Mouse (Mus musculus) B cell, adult 2 months (primary cell): ENCODE results near the gene Cd1d1.
"Not testable (repeated sequence)": the region's sequence is repeated elsewhere in the genome, so short reads cannot be mapped to it uniquely, and the experiment has no call there.

Experiments used
- DNase-seq, 2 experiments: peaks; one replicate each; pipeline ENCODE4 v3.0.0; 2022

Cd1d1 gene

DNA sequence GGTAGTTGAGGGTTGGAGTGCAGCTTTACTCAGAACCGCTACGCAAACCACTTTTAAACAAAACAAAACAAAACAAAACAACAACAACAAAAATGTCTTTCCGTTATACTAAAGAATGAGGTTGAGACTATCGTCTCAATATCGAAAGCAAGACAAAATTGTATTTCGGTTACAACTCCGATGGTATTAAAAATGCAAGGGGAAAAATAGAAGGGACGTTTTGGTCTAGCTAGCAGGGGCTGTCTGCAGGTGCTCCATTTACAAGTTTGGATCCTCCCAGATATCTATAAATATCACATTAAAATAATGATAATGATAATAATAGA, at the start of gene Cd1d1:
Cd1d1 (minus strand) TSS at position 27 of the 326 bp plus-strand sequence.
- no peak for DNase-seq

DNA sequence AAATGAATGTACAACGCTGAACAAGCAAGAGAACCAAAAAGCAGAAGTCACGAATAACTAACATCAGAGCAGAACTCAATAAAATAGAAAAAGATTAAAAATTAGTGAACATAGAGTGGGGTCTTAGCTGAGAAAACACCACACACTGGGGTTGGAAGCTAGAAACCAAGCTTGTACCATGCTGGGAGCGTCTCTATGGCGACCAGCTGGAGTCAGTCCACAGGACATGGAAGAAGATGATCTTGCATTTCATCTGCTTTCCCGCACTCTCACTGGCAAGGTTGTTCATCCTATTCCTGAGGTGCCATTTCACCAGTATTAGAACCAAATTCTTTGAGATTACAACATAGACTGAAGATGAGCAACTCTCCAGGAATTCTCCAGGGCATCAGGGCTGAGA, 48.6 kb upstream of the Cd1d1 start:
- DNase-seq: no peak

DNA sequence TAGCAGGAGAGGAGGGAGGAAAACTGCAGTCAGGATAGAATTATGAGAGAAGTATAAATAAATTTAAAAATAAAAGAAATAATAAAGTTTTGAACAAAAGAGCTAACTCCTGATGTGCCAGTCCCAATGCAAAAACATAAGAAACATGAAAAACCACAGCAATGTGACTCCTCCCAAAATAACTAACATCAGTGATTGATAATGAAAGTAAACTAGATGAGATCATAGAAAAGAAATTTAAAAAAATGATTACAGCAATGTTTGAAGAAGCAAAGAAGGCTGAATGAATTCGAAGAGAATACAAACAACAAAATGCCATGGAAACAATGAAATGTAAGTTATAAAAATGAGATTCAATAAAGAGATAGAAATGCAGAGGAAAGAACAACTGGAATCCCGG, 42.5 kb upstream of the Cd1d1 start:
- DNase-seq: no peak

DNA sequence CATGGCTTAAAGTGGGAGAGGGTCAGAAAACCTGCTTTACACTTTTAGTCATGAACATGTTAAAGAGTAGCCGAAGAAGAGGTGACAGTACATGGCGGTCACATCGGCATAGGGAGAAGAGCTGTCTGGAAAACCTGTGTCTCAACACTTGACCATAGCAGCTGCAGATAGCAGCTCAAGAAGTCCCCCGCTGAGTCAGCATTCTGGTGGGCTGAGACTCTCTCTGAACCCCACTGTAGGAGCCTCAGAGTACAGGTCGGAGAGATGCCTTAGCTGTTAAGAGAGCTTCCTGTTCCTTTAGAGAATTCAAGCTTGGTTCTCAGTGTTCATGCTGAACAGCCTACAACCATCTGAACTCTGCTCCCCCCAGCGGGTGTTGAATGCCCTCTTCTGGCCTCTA, 39.3 kb upstream of the Cd1d1 start:
- DNase-seq: no peak

DNA sequence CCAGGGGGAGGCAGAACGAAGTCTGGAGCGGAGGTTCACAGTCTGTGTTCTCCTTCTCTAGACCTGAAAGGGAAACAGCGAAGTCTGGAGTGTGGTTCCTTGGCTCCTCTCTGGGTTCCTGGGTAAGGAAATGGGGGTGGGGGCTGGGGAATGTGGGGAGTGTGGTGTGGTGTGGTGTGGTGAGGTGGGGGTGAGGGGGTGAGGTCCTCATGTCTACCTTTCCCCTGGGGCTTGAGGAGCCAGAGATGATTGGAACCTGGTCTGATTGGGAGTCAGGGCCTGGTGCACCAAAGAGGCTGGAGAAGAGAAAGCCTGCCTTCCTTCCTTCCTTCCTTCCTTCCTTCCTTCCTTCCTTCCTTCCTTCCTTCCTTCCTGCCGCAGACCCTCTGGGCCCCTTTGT, 34.8 kb upstream of the Cd1d1 start:
- no peak for DNase-seq

DNA sequence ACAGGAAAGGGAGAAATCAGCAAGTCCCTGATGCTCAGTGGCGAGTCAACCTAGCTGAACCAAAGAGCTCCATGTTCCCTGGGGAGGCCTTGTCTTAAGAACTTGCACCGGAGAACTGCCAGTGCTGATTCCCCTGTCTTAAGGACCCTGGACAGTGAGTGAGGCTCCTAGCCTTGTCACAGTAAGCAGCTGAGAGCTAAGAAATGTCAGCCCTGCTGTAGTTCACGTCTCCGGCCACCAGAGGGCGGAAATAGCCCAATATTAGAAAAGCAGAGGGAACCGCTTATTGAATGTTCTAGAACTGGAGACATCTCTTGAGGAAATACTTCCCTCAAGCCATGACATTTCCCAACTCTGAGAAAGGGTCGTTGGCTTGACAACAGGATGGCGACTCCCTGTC, 34.1 kb upstream of the Cd1d1 start:
- DNase-seq: peak; percentile 84 to 86

DNA sequence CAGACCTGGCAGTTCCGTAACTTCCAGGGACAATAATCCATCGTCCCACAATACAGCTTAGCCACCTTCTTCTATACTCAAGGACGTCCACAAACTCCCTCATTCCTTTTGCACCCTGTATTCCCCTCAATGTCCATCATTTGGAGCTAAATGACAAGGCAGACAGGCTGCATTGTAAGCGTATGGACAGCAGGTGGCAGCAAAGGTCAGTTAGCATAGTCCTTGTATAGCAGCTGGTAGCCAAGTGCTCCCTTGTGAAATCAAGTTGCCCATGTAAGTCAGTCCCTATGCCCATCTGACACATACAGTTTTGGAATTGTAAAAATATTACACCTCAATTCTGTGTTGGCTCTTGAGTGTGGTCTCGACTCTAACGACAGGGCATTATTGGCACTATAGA, 31.6 kb upstream of the Cd1d1 start:
- peak; percentile 70 to 73 for DNase-seq

DNA sequence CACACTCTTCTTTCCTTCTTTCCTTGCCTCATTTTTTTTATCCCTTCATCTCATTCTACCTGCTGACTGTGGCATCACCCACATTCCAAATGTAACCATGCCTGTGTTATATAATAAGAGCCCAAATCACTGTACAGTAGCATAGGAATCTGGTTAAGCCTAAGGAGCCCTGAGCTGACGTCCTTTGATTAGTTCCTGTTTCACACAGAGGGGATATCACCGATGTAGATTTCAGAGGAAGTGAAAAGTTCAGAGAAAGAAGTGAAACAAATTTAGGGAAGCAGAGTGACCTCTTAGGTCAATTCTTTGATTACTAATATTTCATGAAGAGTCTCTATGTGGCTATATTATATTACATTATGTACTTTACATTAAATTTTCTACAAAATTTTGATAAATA, 18.5 kb upstream of the Cd1d1 start:
- peak; percentile 50 to 61 for DNase-seq

DNA sequence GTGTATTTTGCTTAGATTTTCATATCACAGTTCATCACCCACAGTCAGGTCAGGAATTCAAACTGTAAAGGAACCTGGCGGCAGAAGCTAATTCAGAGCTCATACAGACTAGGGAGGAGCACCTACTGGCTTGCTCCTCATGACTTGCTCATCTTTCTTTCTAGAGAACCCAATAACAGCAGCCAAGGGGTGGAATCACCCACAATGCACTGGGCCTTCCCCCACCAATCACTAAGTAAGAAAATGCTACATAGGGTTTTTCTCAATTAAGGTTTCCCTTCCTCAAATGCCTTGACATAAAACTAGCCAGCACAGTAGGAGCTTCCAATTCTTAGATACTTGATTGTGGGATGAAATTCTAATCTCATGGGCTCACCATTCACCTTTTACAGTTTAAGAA, 17.8 kb upstream of the Cd1d1 start:
- DNase-seq: peak; percentile 68 to 77

DNA sequence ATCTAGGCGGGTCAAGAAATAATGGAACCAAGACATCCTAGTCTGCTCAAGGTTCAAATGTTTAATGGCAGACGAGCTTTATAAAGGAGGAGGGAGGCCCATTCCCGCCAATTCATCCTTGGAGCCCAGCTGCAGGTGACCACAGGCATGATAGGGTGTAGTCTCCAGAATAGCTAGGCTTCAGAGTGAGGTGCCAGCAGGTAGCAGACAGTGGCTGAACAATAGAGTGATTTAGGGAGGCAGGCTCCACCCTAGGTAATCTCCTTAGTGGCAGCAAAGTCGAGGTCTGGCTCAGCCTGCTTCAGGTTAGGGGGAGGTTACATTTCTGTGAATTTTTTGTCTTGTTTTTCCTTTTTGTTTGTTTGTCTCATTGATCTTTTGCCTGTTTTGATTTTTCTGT, 16.7 kb upstream of the Cd1d1 start:
- DNase-seq: no peak

DNA sequence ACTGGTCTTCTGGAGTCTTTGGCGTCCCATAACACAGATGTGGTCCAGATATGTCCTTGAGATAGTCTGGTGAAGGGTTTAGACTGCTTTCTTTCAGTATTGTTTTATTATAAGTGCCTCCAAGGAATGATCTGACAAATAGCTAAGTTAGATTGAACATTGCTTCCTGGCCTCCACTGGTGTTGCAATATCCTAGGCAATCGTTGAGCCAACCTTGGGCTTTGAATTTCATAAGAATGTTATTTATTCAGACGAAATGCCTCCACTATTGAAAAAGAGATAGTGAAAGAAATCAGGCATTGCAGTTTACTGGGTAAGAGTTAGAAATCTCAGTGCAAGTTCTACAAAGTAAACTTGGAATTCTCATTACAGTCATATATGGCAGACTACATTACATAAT, 13.2 kb upstream of the Cd1d1 start:
- not testable (repeated sequence) for DNase-seq

DNA sequence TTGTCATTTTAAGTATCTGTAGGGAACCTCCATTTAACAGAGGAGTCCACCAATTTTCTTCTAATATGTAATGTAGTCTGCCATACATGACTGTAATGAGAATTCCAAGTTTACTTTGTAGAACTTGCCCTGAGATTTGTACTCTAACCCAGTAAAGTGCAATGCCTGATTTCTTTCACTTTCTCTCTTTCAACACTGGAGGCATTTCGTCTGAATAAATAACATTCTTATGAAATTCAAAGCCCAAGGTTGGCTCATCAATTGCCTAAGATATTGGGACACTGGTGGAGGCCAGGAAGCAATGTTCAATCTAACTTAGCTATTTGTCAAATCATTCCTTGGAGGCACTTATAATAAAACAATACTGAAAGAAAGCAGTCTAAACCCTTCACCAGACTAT, 9.0 kb upstream of the Cd1d1 start:
- not testable (repeated sequence) for DNase-seq

DNA sequence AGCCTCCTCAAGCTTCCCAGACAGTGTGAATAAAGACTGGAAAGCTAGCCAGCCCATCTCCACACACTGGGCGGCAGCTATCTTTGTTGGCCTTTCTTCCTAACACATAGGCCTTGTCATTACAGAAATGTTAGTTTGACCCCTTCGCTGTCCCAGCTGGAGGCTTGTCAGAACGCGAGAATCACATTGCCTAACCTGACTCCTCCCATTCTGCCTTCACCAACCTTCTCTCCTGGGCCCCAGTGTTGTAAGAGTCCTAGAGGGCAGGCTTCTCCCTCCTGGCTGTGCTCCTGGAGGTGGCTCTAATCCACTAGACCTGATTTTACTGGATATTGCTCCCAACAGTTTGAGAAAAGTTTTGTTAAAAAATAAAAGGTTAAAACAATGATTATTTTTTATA, 1.4 kb upstream of the Cd1d1 start:
- no peak for DNase-seq

DNA sequence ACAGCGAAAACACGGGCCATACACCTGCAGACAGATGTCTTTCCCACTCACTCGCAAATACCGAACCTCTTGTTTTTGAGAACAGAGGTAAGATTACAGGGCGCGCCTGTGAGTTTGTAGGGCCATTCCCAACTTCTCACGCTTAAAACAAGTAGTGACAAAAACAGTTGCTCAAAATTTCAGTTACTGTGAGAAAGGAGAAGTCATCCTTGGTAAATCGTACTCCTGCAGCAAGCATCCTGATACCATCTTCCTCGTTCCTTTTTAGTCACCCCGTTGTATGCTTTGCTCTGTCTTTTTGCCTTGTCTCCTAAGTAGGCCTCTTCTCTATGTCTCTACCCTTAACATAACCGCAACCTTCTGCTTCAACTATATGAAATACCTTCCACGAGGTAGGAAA, 810 bp upstream of the Cd1d1 start:
- peak in 1 of 2 experiments; percentile 8 for DNase-seq

DNA sequence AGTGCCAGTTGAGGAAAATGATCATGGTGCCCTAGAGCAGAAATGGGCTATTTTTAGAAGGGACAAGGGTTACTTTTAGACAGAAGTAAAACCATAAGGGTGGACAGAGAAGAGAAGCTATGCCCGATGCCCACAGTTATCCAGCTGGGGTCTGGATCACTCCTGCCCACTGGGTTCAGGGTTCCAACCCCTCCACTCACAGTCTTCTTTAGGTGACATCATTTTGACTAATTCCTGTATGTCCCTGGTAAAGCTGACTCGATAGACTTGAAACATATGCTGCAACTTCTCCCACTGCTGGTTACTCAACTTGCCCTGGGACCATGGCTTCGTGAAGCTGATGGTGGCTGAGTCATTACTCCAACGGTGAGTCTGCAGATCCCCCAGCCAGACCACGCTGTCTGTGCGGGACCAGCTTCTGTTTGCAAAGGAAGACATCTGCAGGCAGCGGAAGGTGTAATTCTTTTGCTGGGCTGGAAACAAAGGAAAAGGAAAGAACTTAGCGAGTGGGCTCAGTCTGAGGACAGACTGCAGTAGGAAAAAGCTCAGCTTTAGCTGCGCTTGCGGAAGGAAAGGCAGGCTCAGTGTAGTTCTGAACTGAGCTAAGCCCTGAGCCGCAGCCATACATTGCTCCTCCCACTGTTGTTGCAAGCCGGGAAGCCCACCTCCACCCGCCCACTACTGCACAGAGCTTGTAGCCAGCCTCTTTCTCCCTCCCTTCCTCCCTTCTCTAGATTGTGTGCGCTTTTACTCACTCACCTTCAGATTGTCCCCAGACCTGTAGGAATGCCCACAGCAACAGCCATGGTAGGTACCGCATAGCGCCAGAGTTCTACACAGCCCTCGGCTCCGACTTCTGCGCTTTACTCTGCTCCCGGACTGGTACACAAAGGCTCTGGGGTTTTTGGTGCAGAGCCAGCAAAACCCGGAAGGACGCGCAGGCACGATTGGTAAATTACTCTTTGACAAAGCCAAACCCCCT, 517 bp downstream of the Cd1d1 start:
- peak; percentile 82 for DNase-seq

DNA sequence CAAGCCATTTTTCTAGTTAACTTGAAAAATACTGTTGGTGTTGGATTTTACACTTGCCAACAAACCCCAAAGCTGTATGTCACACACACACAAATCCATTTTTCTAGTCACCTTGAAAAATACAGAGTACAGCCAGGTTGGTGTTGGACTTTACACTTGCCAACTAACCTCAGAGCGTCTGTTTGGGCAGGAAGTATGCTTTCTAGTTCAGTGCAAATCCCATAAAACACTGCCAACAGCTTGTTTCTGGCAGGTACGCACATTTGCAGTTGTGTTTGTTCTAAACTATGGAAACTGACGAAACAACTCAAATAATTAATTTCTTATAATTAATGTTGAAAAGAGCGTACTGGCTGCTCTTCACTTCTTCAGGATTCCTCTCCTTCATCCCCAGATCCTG, 3.1 kb downstream of the Cd1d1 start:
- no peak for DNase-seq

DNA sequence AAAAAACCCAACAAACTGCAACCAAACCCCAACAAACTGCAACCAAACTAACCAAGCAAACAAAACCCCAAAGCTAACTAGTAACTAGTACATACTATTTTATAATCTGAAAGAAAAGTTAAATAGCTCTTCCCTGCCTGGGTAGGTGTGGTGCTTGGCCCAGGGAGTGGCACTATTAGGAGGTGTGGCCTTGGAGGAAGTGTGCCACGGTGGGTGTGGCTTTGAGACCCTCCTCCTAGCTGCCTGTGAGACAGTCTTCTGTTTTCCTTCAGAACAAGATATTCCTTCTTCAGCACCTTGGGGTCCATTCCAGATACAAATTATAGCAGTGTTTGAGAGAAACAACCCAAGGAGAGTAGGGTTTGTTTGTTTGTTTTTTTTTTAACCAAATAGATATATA, 3.9 kb downstream of the Cd1d1 start:
- peak in 1 of 2 experiments; percentile 20 for DNase-seq

DNA sequence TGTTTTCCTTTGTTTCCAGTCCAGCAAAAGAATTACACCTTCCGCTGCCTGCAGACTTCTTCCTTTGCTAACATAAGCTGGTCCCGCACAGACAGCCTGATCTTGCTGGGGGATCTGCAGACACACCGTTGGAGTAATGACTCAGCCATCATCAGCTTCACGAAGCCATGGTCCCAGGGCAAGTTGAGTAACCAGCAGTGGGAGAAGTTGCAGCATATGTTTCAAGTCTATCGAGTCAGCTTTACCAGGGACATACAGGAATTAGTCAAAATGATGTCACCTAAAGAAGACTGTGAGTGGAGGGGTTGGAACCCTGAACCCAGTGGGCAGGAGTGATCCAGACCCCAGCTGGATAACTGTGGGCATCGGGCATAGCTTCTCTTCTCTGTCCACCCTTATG, 12.3 kb downstream of the Cd1d1 start:
- DNase-seq: not testable (repeated sequence)

DNA sequence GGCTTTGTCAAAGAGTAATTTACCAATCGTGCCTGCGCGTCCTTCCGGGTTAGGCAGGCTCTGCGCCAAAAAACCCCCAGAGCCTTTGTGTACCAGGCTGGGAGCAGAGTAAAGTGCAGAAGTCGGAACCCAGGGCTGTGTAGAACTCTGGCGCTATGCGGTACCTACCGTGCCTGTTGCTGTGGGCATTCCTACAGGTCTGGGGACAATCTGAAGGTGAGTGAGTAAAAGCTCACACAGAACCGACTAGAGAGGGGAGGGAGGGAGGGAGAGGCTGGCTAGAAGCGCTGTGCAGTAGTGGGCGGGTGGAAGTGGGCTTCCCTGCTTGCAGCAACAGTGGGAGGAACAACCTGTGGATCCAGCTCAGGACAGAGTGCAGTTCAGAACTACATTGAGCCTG, 12.8 kb downstream of the Cd1d1 start:
- DNase-seq: peak in 1 of 2 experiments; percentile 27

DNA sequence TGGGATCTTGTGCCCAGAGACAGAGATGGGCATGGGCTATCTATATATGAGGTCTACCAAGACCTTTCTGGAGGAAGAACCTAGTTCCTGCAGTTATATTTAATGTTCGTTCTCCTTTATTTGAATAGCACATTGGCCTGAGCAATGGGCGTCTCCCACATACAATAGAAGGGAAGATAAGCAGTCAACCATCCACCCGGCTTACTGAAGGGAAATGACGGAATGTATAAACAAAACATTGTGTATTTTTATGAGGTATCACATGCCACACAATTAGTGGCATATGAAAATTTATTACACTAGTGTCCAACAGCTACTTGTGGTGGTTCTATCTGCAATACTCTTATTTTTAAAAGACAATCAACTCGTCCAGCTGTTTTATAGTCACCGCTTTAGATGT, 15.9 kb downstream of the Cd1d1 start:
- DNase-seq: no peak

DNA sequence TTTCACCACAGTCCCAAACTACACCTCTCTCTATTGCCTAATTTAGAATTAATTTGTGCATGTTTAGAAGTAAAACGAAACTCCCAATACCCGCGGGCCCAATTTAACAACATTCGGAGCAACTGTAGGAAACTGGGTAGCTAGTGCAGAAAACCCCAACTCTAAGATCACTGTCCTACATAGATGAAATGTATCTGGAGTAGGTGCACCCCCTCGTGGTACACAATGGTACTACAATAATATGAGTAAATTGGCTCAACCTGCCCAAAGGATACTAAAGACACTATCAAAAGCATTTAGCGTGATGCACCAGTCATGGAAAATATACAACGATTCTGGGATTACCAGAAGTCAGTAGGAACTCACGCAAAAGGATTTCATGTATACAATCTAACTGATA, 22.7 kb downstream of the Cd1d1 start:
- DNase-seq: peak; percentile 81 to 86

DNA sequence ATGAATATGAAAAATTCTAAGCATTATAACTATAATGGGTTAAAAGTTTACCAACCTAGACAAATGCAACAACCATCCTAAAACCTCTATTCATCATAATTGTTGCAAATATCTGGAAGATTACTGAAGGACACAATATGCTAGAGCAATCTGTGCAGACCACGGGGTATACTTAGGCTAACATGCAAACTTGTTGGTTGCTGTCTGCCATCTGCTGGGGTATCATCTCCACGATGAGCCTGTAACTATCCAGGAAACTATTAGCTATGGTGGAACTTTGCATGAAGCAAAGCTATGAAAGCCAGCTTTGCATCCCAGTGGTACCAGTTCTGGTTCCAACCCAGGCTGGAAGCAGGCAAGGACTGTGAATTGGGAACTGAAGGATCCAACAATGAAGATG, 24.1 kb downstream of the Cd1d1 start:
- no peak for DNase-seq

DNA sequence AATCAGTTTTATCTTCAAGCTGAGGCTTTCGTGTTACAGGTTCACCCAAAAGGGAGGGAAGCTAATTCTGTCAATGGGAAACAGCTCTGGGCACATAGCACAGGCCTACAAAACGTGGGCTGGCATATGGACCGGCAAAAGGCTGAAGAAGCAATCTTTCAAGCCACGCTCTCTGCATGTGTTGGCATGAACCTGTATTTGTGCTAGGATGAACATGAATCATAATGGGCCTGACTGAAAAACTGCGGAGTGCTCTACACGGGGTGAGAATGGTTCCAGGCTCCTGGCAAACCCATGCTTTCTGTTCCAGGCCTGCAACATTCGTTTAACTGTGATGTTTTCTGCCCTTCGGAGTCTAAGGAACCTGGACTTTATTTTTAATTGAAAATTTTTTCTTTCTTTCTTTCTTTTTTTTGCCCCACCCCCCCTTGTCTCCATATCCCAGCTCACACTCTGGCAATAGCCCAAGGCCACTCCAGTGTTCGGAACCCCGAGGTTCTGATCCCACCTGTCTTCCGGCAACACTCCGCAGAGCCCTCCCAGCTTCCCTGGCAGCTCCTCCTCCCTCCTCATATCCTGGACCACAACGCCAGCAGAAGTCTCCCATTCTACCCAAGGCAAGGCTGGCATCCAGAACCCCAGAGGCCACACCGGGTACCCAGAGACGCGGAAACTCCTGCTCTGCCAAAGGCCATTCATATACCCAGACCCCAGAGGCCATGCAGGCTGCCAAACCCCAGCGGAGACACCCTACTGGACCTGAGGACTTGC, 36.4 kb downstream of the Cd1d1 start:
- DNase-seq: no peak

DNA sequence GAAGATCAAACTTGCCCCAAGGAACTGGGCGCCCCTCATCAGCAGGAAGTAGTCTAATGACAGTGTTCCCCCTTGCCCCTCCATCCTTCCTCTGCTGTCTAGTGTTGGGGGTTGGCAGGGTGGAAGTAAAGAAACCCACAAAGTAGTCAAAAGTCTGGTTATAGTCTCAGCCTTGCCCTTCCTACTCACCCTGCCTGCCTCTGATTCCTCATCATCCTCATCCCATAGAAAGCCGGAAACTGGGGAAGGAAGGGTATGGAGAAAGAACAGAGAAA, 37.9 kb downstream of the Cd1d1 start:
- peak in 1 of 2 experiments; percentile 31 for DNase-seq
